Mouse (Mus musculus) 3134 (cell line): Measurements from ENCODE around the gene Pgls.
A peak's percentile ranks its signal among the peaks of the same experiment; 100 is the strongest.

Experiments
- DNase-seq: peaks from one replicate; pipeline ENCODE4 v3.0.0-alpha.2; 2011; ENCODE audit warnings: low spot score; ENCODE audit not compliant: insufficient read length; ENCODE audit errors: extremely low read depth

Gene Pgls

GRCm38 (mm10) chr8:71596798-71597197 is 4.8 kb downstream of the Pgls start:
- no peak for DNase-seq

GRCm38 (mm10) chr8:71597451-71597850 is 5.5 kb downstream of the Pgls start, which contains the start of gene Fam129c:
Gene Fam129c (plus strand): TSS chr8:71597648.
- DNase-seq: no peak

GRCm38 (mm10) chr8:71598375-71598774 is 6.4 kb downstream of the Pgls start:
- no peak for DNase-seq

- DNase-seq: no peak
Measured at GRCm38 (mm10) chr8:71598841-71599240, 6.9 kb downstream of the Pgls start.

GRCm38 (mm10) chr8:71601939-71602665 is 10.1 kb downstream of the Pgls start:
- DNase-seq: no peak

- no peak for DNase-seq
Measured at GRCm38 (mm10) chr8:71602666-71603334, 10.8 kb downstream of the Pgls start.

GRCm38 (mm10) chr8:71604021-71604420 is 12.0 kb downstream of the Pgls start:
- no peak for DNase-seq

GRCm38 (mm10) chr8:71610822-71611651 is 19.1 kb downstream of the Pgls start, which contains the start of gene Colgalt1:
Gene Colgalt1 (plus strand): TSS chr8:71610998.
- peak; percentile 96 for DNase-seq

- no peak for DNase-seq
Measured at GRCm38 (mm10) chr8:71612141-71612540, 20.2 kb downstream of the Pgls start.

- no peak for DNase-seq
Measured at GRCm38 (mm10) chr8:71613418-71613817, 21.4 kb downstream of the Pgls start.

- no peak for DNase-seq
Measured at GRCm38 (mm10) chr8:71619786-71620185, 27.8 kb downstream of the Pgls start.

- DNase-seq: no peak
Measured at GRCm38 (mm10) chr8:71625088-71625487, 33.1 kb downstream of the Pgls start.

GRCm38 (mm10) chr8:71626753-71627152 is 34.8 kb downstream of the Pgls start:
- DNase-seq: no peak

GRCm38 (mm10) chr8:71627265-71628099 is 35.5 kb downstream of the Pgls start:
- no peak for DNase-seq

- no peak for DNase-seq
Measured at GRCm38 (mm10) chr8:71628396-71629095, 36.6 kb downstream of the Pgls start.

GRCm38 (mm10) chr8:71629096-71629697 is 37.2 kb downstream of the Pgls start:
- peak; percentile 97 for DNase-seq

- peak; percentile 86 for DNase-seq
Measured at GRCm38 (mm10) chr8:71629781-71630212, 37.8 kb downstream of the Pgls start.

GRCm38 (mm10) chr8:71630761-71631160 is 38.8 kb downstream of the Pgls start:
- no peak for DNase-seq

GRCm38 (mm10) chr8:71631897-71632296 is 39.9 kb downstream of the Pgls start:
- DNase-seq: no peak
